Mouse (Mus musculus) forebrain, embryonic 13.5 days (tissue): Measurements from ENCODE around the gene Zfp385c. TPM values are rescaled to one million over a fixed set of nuclear protein-coding genes. Genes with fewer than 3 reads are reported as not detected.

ENCODE experiments used
- ATAC-seq: fragments of 200-750 bp; cut with Nextera tagmentation; 2 replicates; pipeline ENCODE4 v1.8.0; 2017
- H3K27ac ChIP-seq: fragments of 300-500 bp; sonication (generic); 2 replicates; pipeline ENCODE4 v1.5.1; 2015; ENCODE audit warnings: inconsistent platforms, mild to moderate bottlenecking, moderate library complexity
- H3K27me3 ChIP-seq: fragments of 300-500 bp; sonication (generic); 2 replicates; pipeline ENCODE4 v1.6.1; 2015; ENCODE audit warnings: mild to moderate bottlenecking, inconsistent platforms
- H3K36me3 ChIP-seq: fragments of 300-500 bp; sonication (generic); 2 replicates; pipeline ENCODE4 v1.6.1; 2015; ENCODE audit warnings: mild to moderate bottlenecking, inconsistent platforms; ENCODE audit not compliant: poor library complexity, severe bottlenecking
- H3K4me1 ChIP-seq: fragments of 300-500 bp; sonication (generic); 2 replicates; pipeline ENCODE4 v1.6.1; 2015; ENCODE audit warnings: inconsistent platforms
- H3K4me2 ChIP-seq: fragments of 300-500 bp; sonication (generic); 2 replicates; pipeline ENCODE4 v1.6.1; 2015; ENCODE audit warnings: inconsistent platforms, mild to moderate bottlenecking, moderate library complexity
- H3K4me3 ChIP-seq: fragments of 300-500 bp; sonication (generic); 2 replicates; pipeline ENCODE4 v1.5.1; 2015; ENCODE audit warnings: mild to moderate bottlenecking, inconsistent platforms
- H3K9ac ChIP-seq: fragments of 300-500 bp; sonication (generic); 2 replicates; pipeline ENCODE4 v1.6.1; 2015; ENCODE audit warnings: mild to moderate bottlenecking, inconsistent platforms
- H3K9me3 ChIP-seq: fragments of 300-500 bp; sonication (generic); replicated peaks from 2 replicates; pipeline ENCODE4 v1.6.1; 2016; ENCODE audit warnings: inconsistent platforms
- WGBS: fragments of 180-500 bp; shearing (Covaris S2); methylation state at CpG from one replicate; pipeline ENCODE4 v1.1.7; 2015; 5-methylcytosine and 5-hydroxymethylcytosine counted together
- polyA plus RNA-seq: library from polyadenylated mRNA; unstranded; fragments of >200 nt; fragmentation: Nextera tagmentation; extraction: Ambion mirVana; gene quantifications from 2 replicates; pipeline ENCODE4 v1.2.1, GENCODE M21; 2015

Zfp385c gene
- polyA plus RNA-seq, 1 experiment from 2014 or later = 0.48 TPM

DNA sequence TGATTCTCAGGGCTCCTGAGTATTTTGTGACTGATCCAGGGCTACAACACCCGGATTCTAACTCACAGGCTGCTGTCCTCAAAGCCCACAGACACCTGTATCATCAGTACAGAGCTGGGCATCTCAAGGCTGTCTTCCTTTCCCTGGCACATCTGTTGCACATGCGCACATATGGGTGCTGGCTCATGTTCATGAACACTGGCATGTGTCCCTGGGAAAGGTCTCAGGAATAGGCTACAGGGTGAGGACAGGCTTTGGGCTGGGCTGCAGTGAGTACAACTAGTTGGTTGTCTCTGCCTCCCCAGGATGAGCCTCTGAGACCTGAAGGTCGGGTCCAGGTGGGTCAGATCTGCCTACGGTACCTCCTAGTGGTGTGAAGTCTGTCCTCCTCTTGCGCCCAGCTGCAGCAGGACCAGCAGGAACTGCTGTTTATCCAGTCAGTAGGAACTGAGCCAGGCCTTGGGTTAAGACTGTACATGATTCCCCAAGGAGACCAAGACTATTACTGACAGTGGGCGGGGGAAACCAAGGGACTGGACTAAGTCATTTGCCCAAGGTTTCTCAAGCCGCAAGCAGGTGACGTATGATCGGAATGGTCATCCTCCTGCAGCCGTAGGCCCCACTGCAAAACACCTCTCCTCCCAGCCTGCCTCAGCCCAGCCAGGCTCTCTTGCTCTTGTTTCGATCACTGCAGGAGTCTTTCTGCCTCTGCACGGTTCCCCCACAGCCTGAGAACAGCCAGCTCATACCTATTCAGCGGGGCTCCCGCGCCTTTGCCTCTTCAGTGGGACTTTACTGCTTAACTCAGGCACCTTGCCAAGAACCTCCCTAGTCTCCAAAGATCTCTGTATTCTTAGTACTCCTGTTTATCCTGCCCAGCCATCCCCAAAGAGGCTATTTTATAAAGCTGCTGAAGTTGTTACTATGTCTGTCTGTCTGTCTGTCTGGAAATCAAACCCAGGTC, 48.4 kb downstream of the Zfp385c start:
- no peak overlapping the region for H3K27ac ChIP-seq
- WGBS = 57% methylated on average over 15 of the region's 15 CpGs
- 0 out of 2 replicates have a peak overlapping the region, but pooled peaks have one; percentile 16 for H3K9ac ChIP-seq
- peaks cover 35% of the 10 kb centered on the region for H3K27me3 ChIP-seq
- H3K9me3 ChIP-seq = no peaks in the 10 kb centered on the region
- H3K4me3 ChIP-seq = no peak overlapping the region
- no peaks in the 10 kb centered on the region for H3K36me3 ChIP-seq
- no peak overlapping the region for H3K4me2 ChIP-seq
- peaks cover 23% of the 10 kb centered on the region for H3K4me1 ChIP-seq
- no peak for ATAC-seq

DNA sequence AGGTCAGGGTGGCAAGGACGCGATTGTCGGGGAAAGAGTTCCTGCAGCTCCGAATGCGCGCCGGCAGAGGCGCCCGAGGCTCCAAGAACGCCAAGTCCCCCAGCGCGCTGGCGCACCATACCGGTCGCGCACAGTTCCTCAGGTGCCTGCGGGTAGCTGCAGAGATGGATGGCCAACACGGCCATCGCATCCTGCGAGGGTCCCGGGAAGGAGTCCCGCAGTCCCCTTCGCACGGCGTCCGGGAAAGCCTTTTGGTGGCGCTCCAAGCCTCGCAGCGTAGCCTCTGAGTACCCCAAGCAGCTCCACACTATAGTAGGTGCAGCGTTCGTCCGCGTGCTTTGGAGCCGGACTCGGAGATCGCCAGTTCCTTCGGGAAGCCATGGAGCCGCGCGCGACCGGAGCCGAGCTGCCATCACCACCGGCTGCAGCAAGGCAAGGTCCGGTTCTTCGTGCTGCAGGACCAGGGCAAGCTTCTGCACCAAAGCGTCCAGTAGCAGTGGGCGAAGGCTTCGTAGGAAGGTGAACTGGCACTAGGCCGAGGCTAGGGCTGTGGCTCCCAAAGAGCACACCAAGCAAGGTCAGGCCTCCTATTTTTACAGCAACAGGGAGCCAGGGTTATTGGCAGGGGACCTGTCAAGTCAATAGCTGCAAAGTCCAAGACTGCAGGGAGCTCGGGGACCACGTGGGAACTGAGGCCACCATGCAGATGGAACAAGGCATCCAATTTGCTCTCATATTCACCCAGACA, 51.9 kb downstream of the Zfp385c start:
- no peaks in the 10 kb centered on the region for H3K36me3 ChIP-seq
- no peaks in the 10 kb centered on the region for H3K9me3 ChIP-seq
- ATAC-seq = 0 out of 2 replicates have a peak, but pooled peaks have one; percentile 27
- WGBS = 8% methylated on average over 51 of the region's 52 CpGs
- peak overlapping the region; percentile 60 for H3K9ac ChIP-seq
- H3K27ac ChIP-seq = no peak overlapping the region
- peak overlapping the region; percentile 76 for H3K4me2 ChIP-seq
- H3K4me1 ChIP-seq = peaks cover 23% of the 10 kb centered on the region
- H3K4me3 ChIP-seq = peak overlapping the region; percentile 41
- H3K27me3 ChIP-seq = peaks cover 27% of the 10 kb centered on the region

DNA sequence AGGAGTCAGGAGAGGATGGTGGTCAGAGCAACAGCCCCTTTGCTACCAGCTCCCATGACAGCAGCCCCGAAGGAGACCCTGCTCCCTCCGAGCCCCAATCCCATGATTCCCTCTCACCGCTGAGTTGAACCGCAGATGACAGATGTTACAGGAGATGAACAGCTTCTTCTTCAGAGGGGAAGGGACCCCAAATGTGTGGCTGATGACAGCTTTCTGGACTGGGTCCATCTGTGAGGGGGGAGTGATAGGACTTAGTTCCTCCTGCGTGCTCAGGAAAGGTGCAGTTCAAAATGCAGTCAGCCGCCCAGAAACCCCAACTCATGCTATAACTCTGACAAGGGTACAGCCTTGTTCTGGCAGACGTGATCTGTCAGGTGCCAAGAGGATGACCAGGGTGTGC, 57.7 kb downstream of the Zfp385c start:
- 63% methylated on average over 7 of the region's 7 CpGs for WGBS
- Histone ChIP-seq H3K4me1 (no peaks in the 10 kb centered on the region; the same call in 1 of the 2 replicates), H3K9me3 (no peaks in the 10 kb centered on the region), H3K27me3 (peaks cover 22% of the 10 kb centered on the region), H3K9ac (no peak overlapping the region), H3K4me3 (no peak overlapping the region), H3K27ac (no peak overlapping the region), H3K36me3 (no peaks in the 10 kb centered on the region), H3K4me2 (no peak overlapping the region)
- no peak for ATAC-seq

DNA sequence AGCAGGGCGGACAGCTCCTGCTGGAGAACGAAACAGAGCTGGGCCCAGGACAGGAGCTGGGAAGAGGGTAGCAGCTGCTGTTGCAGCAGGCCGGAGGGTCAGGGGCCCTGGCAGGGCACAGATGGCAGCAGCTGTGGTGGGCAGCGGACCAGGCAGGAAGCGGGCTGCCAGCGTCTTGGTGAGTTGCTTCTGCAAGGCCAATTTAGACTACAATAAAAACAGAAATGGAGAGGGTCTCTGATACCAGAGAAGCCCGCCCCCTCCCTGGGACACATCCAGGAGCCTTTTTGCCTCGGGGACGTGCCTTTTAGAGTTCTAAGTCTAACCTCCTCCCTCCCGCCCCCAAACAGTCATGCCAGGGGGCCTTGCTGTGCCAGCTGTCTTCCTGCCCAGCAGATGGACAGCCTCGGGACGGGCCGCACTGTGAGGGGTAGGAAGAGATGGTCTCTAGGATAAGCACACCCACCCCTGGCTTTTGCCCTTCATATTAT, 63.3 kb downstream of the Zfp385c start:
- Histone ChIP-seq H3K9me3 (no peaks in the 10 kb centered on the region), H3K4me3 (no peak overlapping the region), H3K4me1 (peaks cover 24% of the 10 kb centered on the region), H3K36me3 (peaks cover 29% of the 10 kb centered on the region), H3K27ac (peak overlapping the region; percentile 19), H3K27me3 (0 out of 2 replicates have a peak, but pooled peaks cover 7% of the 10 kb centered on the region), H3K9ac (peak overlapping the region; percentile 50), H3K4me2 (no peak overlapping the region)
- ATAC-seq = no peak
- WGBS = 65% methylated on average over 13 of the region's 13 CpGs

DNA sequence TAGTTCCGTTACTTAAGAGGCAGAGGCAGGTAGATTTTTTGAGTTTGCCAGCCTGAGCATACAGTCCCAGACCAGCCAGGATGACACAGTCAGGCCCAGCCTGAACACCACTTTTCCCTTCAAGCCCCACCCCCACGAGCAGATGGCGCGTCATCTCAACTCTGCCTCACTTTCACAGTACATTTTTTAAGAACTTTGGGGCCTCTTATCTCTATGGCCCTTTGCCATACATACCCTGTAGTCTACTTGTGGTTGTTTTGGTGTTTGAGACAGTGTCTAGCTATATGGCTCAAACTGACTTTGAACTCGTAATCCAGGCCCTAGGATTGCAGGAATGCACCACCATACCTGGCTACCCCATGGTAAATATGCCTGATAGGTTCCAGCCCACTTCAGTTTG, 64.2 kb downstream of the Zfp385c start:
- Histone ChIP-seq H3K9ac (no peak overlapping the region), H3K9me3 (no peaks in the 10 kb centered on the region), H3K27ac (no peak overlapping the region), H3K4me2 (no peak overlapping the region), H3K4me1 (peaks cover 32% of the 10 kb centered on the region), H3K36me3 (peaks cover 29% of the 10 kb centered on the region), H3K4me3 (no peak overlapping the region), H3K27me3 (0 out of 2 replicates have a peak, but pooled peaks cover 5% of the 10 kb centered on the region)
- no peak for ATAC-seq
- 90% methylated on average over 5 of the region's 5 CpGs for WGBS

DNA sequence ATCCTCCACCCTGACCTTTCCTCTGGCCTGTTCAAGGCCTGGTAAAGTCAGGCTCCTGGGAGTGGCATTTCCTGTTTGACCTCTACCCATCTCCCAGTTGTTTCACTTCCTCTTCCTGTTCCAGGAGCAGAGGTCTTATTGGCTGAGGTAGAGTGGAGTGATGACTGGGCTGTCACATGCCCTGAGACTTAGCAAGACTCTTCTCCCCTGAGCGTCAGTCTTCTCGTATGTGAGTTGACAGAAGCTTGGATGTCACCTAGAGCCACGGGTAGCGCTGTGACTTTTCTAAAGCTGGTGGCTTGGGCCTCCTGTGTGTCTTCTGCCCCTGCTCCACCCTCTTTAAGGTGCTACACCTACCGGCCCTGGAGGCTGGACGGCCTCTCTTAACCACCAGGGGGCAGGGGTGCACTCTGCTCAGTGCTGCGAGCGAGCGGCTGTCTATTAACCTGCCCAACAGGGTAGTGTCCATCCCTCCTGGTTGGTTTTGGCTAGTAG, 65.5 kb downstream of the Zfp385c start:
- Histone ChIP-seq H3K4me2 (no peak overlapping the region), H3K36me3 (peaks cover 29% of the 10 kb centered on the region), H3K9ac (no peak overlapping the region), H3K4me3 (no peak overlapping the region), H3K27me3 (0 out of 2 replicates have a peak, but pooled peaks cover 3% of the 10 kb centered on the region), H3K4me1 (peaks cover 32% of the 10 kb centered on the region), H3K9me3 (no peaks in the 10 kb centered on the region), H3K27ac (no peak overlapping the region)
- WGBS = 27% methylated on average over 9 of the region's 9 CpGs
- ATAC-seq = peak; percentile 58

DNA sequence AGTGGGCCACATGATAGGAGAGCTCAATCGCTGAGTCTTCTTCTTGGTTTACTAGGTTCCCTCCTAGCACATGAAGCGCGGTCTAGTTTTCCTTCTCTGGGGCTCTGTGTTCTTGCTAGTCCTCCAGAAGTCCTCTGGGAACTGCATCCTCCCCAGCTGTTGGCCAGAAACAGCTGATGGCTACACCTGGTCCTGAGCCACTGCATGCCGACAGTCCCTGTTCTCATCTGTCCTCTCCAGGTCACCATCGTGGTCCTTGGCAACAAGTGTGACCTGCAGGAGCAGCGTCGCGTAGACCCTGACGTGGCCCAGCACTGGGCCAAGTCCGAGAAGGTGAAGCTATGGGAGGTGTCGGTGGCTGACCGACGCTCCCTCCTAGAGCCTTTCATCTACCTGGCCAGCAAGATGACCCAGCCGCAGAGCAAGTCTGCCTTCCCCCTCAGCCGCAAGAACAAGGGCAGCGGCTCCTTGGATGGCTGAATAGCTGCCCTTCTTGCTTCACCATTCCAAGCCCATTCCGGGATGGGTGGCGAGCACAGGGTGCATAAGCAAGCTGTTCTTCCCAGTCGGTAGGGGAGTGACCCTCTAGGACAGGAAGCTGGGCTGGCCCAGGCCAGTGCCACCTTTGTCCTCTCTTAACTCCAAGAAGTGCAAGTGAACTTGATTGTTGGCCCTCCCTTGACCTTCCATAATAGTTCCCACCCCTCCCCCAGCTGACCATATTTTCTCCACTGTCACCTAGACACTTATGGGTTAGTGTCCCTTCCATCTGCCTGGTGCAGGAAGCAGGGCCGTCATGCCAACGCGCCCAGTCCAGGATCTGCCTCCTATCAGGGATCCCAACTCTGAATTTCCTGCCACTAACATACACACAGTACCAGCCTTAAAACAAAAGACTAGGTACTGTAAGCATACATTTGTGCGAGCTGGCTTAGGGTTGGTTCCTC, 66.2 kb downstream of the Zfp385c start:
- Histone ChIP-seq H3K4me3 (no peak overlapping the region), H3K27ac (no peak overlapping the region), H3K9me3 (no peaks in the 10 kb centered on the region), H3K36me3 (peaks cover 29% of the 10 kb centered on the region), H3K9ac (no peak overlapping the region), H3K4me1 (peaks cover 32% of the 10 kb centered on the region), H3K27me3 (0 out of 2 replicates have a peak, but pooled peaks cover 3% of the 10 kb centered on the region), H3K4me2 (no peak overlapping the region)
- WGBS = 94% methylated on average over 23 of the region's 23 CpGs
- no peak for ATAC-seq

DNA sequence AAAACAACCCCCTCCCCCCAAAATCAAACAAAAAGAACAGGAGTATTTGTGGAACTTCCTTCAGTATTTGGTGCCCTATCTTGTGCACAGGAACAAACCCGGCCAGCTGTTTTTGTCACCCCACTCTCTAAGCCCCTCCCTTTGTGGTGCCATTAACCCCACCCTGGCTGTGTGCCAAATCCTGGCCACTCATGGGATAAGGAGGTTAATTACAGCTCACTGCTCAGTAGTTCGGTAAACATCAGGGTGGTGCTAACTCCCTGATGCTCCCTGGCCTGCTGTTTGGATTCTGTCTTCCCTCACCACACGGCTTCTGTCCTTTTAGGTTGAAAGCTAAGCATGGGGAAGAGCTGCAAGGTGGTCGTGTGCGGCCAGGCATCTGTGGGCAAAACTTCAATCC, 68.4 kb downstream of the Zfp385c start:
- no peaks in the 10 kb centered on the region for H3K27me3 ChIP-seq
- H3K4me2 ChIP-seq = peak overlapping the region; percentile 78
- peak overlapping the region; percentile 37 for H3K9ac ChIP-seq
- no peak overlapping the region for H3K27ac ChIP-seq
- no peaks in the 10 kb centered on the region for H3K9me3 ChIP-seq
- peaks cover 29% of the 10 kb centered on the region for H3K36me3 ChIP-seq
- H3K4me3 ChIP-seq = peak overlapping the region; percentile 82
- ATAC-seq = no peak
- H3K4me1 ChIP-seq = peaks cover 33% of the 10 kb centered on the region
- WGBS = 48% methylated on average over 5 of the region's 5 CpGs

DNA sequence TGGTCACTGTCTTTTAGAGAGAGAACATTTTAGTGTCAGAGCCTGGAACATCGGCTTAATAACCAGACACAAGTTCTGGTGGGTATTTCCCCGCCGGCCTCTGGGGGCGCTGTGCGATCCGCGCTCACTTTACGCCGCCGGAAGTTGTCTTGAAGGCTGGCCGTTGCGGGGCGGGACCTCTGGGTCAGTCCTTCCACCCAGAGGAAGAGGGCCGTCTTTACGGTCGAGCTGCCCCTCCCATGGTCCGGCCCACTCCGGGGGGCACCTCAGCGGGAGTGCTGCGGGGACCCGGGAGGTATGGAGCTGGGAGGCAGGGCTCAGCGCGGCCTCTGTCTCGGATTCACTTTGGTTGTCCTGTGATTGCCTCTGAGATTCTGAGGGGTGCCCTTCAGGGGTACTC, 69.5 kb downstream of the Zfp385c start:
- Histone ChIP-seq H3K9ac (peak overlapping the region; percentile 89), H3K4me2 (peak overlapping the region; percentile 78), H3K4me3 (peak overlapping the region; percentile 82), H3K9me3 (no peaks in the 10 kb centered on the region), H3K27ac (peak overlapping the region; percentile 74), H3K36me3 (peaks cover 29% of the 10 kb centered on the region), H3K27me3 (no peaks in the 10 kb centered on the region), H3K4me1 (peaks cover 32% of the 10 kb centered on the region)
- under 1% methylated on average over 24 of the region's 24 CpGs for WGBS
- ATAC-seq = peak; percentile 63

DNA sequence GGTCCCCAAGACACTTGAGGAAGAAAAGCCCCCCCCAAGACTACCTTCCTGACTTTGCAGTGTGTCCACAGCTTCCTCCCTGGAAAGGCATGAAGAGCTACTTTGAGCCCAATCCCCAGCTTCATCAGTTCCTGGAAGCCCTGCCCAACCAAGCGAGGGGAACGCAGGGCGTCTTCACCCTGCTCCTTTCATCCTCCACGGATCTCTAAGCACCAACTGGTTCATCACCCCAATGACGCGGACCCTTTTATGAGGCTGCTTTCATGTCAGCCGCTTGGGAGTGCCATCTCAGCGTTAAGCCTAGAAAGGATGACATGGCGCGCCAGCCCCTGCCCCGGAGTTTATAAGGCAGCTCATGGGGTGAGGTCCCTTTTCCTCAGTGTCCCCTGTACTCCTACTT, 72.3 kb downstream of the Zfp385c start, which contains the start of gene Dnajc7:
Dnajc7 (minus strand) TSS at position 187 of the 400 bp plus-strand sequence.
- WGBS = 3% methylated on average over 11 of the region's 11 CpGs
- H3K4me2 ChIP-seq = peak within 1 kb of the TSS; percentile 88
- no peak for ATAC-seq
- peak within 1 kb of the TSS; percentile 85 for H3K27ac ChIP-seq
- H3K9ac ChIP-seq = peak within 1 kb of the TSS; percentile 90
- H3K36me3 ChIP-seq = peaks cover 15% of the 10 kb centered on the region
- H3K9me3 ChIP-seq = no peaks in the 10 kb centered on the region
- peak within 1 kb of the TSS; percentile 96 for H3K4me3 ChIP-seq
- H3K27me3 ChIP-seq = no peaks in the 10 kb centered on the region
- H3K4me1 ChIP-seq = peaks cover 36% of the 10 kb centered on the region

DNA sequence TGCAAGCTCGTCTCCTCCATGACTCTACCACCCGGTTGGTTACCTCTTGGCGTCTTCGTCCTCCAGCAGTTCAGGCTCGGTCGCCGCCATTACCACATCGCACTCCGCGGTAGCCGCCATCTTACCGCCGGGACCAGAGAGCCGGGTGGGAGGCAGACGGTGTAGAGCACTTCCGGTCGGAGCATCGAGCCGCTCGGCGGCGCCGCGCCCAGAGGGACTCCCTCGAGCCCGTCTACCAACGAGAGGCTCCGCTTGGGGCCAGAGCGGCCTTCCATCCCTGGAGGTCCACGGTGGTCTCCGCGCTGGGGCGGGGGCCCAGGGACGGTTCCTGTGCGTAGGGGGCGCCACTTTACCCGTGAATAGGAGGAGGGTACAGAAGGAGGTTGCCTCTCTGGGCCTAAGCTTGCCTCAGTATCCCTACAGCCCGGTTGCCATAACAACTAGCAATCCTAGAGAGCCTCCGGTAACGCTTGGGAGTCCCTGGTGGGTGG, 72.7 kb downstream of the Zfp385c start:
- Histone ChIP-seq H3K36me3 (peaks cover 11% of the 10 kb centered on the region; the same call in 1 of the 2 replicates), H3K9ac (peak overlapping the region; percentile 90), H3K4me1 (peaks cover 34% of the 10 kb centered on the region), H3K4me2 (peak overlapping the region; percentile 88), H3K27ac (peak overlapping the region; percentile 85), H3K9me3 (no peaks in the 10 kb centered on the region), H3K27me3 (no peaks in the 10 kb centered on the region), H3K4me3 (peak overlapping the region; percentile 96)
- peak; percentile 98 for ATAC-seq
- WGBS = under 1% methylated on average over 40 of the region's 40 CpGs
